Mouse (Mus musculus) testis, postnatal 10 days (tissue): ENCODE measurements around the gene Tulp2.
A peak's percentile ranks its signal among the peaks of the same experiment; 100 is the strongest.
"Not testable (repeated sequence)": the region's sequence is repeated elsewhere in the genome, so short reads cannot be mapped to it uniquely, and the experiment has no call there.

Experiments used
- DNase-seq: peaks from one replicate; pipeline ENCODE4 v3.0.0; 2021; ENCODE audit warnings: low spot score

Tulp2 gene

GRCm38 (mm10) chr7:45522957-45523676 lies 41.4 kb downstream of the Tulp2 start:
- DNase-seq = no peak

GRCm38 (mm10) chr7:45523678-45524170 lies 42.0 kb downstream of the Tulp2 start:
- DNase-seq = no peak

- no peak for DNase-seq
Observed at GRCm38 (mm10) chr7:45524841-45525621, 43.4 kb downstream of the Tulp2 start.

GRCm38 (mm10) chr7:45525809-45526473 lies 44.3 kb downstream of the Tulp2 start, which contains the start of the genes Ppp1r15a and Plekha4:
Gene Ppp1r15a, minus strand, starts transcription at chr7:45526268.
Gene Plekha4, plus strand, starts transcription at chr7:45526330.
- DNase-seq = peak; percentile 97

GRCm38 (mm10) chr7:45526474-45527120 lies 44.9 kb downstream of the Tulp2 start:
- no peak for DNase-seq

GRCm38 (mm10) chr7:45527169-45527568 lies 45.5 kb downstream of the Tulp2 start:
- DNase-seq = not testable (repeated sequence)

GRCm38 (mm10) chr7:45529461-45529860 lies 47.8 kb downstream of the Tulp2 start:
- no peak for DNase-seq

- DNase-seq = no peak
Observed at GRCm38 (mm10) chr7:45530643-45531042, 49.0 kb downstream of the Tulp2 start.

- no peak for DNase-seq
Observed at GRCm38 (mm10) chr7:45535676-45536075, 54.0 kb downstream of the Tulp2 start.

- no peak for DNase-seq
Observed at GRCm38 (mm10) chr7:45537602-45538001, 55.9 kb downstream of the Tulp2 start.

GRCm38 (mm10) chr7:45538163-45539041 lies 56.7 kb downstream of the Tulp2 start:
- no peak for DNase-seq

GRCm38 (mm10) chr7:45539095-45539494 lies 57.4 kb downstream of the Tulp2 start:
- DNase-seq = no peak

GRCm38 (mm10) chr7:45540213-45540612 lies 58.5 kb downstream of the Tulp2 start:
- no peak for DNase-seq

GRCm38 (mm10) chr7:45544525-45544924 lies 62.8 kb downstream of the Tulp2 start:
- DNase-seq = no peak

GRCm38 (mm10) chr7:45549641-45550436 lies 68.2 kb downstream of the Tulp2 start:
- no peak for DNase-seq

- DNase-seq = no peak
Observed at GRCm38 (mm10) chr7:45550821-45551511, 69.3 kb downstream of the Tulp2 start.

GRCm38 (mm10) chr7:45551512-45551883 lies 69.8 kb downstream of the Tulp2 start:
- no peak for DNase-seq

- no peak for DNase-seq
Observed at GRCm38 (mm10) chr7:45553519-45553918, 71.8 kb downstream of the Tulp2 start.

- no peak for DNase-seq
Observed at GRCm38 (mm10) chr7:45553990-45554389, 72.3 kb downstream of the Tulp2 start.

GRCm38 (mm10) chr7:45554744-45555143 lies 73.1 kb downstream of the Tulp2 start, which contains the start of gene Hsd17b14:
Gene Hsd17b14, plus strand, starts transcription at chr7:45554893.
- DNase-seq = no peak
